Mouse (Mus musculus): ENCODE data around the gene Dyrk2.

Dyrk2 gene

DNA sequence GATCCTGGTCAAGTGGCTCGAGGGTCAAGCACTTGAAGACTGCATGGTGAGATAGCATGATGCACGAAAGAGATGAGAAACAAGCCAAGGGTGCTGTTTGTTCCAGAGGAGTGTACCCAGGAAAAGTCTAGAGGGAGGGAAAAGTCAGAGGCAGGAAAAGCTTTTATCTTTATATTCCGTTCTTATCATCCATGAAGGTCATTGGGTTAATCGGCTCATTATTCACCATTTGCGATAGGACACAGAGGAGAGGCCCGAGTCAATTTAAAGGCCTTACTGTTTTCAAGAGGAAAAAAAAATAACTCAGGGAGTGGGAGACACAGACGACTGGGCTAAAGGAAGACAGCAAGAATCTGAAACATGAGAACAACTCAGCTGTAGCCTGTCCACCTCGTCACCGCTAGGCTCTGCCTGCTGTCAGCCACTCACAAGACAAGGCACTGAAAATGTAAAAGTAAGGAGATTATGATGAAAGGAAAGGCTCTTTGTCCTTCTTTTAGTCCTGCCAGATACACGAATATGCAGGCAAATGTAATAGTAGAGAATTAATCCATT, 22.9 kb downstream of the Dyrk2 start:
- DNase-seq (ENCODE audit: low spot score): no peak

DNA sequence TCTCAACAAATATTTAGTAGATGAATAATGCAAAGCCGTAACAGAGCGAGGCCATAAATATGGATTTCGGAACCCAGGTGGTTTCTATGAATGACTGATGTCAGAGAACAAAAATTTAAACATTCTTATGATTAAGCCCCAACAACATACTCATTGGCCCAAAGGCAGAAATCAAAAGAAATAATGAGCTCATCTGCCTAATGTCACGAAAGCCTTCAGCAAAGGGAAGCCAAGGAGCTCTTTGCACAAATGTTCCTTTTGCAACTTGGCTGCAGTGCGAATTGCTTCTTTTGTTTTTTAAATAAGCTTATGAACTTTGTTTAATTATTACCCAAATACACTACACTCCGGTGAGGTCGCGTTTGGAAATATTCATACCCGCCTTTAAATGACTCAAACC, 29.4 kb downstream of the Dyrk2 start:
- no peak for DNase-seq (ENCODE audit: low spot score)

DNA sequence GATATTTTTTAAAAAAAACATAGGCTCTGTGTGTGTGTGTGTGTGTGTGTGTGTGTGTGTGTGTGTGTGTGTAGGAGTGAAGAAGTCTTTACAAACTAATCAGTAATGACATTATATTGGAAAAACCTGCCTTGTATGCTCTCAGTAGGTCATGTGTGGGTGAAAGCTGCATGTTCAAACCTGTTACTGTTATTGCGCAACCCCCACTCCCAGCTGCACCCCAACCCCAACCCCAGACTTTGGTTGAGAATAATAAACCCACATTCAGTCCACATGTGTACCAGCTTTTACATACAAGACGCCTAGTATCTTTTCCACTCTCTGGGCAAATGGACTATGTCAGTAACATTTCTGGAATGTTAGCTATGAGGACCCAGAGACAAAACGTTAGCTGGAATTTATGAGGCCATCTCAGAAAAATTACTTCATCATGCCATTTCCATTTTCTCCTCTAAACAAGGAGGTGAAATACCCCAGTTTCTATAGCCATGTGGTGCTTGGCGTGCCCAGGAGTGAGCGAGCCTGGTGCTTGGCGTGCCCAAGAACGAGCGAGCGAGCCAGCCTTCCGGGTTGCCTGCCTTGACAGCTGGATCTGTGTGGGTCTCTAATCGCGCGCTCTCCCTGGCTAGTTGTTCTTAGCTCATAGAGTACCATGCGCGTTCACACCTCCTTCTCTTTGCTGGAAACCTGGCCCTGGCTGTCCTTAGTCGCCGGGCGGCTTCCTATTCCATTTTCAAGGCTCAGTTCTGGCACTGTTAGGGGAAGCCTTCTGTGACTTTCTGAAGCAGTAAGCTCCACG, 30.5 kb downstream of the Dyrk2 start:
- DNase-seq (ENCODE audit: low spot score): no peak

DNA sequence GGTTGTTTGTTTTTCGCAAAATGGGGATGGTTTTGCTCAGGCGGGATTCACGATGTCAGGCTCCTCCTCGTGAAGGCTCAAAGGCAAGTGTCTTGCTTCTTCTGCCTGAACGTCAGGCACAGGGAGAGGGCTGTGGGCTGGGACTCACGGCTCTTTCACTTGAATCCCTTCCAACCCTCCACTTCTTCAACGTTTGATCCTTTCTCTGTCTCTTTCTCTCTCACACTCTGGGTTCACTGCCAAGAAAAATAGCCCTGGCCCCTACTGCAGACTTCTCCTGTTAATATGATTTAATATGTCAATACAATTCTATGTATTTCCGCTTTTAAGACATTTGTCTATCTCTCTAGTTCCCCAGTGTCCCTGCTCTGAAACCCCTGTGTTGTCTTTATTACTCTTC, 32.4 kb downstream of the Dyrk2 start:
- DNase-seq (ENCODE audit: low spot score): no peak

DNA sequence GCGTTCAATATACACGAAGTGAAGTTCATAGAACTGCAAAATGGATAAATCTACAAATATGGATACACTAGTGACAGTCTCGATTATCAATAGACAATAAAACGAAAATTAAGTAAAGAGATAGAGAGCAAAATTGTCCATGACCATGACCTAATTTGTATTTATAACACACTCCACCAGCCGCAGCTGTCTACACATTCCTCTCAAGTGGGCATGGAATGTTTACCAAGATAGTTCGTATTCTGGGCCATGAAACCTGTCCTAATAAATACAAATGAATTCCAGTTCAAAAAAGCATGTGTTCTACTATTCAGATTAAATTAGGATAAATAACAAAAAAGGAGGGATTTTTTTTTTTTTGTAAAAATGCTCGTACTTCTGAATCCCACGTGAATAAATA, 38.8 kb downstream of the Dyrk2 start:
- DNase-seq (ENCODE audit: low spot score): no peak

DNA sequence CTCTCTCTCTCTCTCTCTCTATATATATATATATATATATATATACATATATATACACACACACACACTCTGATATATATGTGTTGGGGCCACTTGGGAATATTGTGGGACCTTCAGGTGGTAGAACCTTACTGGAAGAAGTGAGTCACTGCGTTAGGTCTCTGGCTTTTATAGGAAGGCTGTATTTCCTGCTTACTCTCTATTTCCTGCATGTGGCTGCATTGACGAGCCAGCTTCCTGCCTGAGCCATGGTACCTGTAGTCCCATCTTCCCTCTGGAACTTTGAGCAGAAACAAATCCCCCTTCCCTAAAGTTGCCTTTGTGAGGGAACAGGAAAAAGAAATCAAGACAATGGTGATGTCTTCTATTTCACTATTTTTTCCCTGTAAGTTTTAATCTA, 40.4 kb downstream of the Dyrk2 start:
- no peak for DNase-seq (ENCODE audit: low spot score)

DNA sequence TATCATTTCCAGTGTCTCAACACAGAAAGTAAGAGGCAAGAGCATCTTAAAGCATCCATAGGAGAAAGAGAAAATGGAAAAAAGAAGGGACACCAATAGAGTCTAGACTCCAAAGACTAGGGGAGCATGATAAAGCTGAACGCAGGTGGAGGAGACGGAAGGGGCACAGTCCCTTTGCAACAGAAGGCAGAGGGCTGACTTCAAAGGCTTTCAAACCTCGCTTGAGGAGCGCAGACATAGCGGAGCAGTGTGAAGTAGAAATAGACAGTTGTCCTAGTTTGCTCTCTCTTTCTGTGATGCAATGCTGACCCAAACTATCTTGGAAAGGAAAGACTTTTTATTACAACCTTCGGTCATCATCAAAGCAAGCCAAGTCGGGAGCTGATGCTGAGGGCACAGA, 42.9 kb downstream of the Dyrk2 start:
- no peak for DNase-seq (ENCODE audit: low spot score)

DNA sequence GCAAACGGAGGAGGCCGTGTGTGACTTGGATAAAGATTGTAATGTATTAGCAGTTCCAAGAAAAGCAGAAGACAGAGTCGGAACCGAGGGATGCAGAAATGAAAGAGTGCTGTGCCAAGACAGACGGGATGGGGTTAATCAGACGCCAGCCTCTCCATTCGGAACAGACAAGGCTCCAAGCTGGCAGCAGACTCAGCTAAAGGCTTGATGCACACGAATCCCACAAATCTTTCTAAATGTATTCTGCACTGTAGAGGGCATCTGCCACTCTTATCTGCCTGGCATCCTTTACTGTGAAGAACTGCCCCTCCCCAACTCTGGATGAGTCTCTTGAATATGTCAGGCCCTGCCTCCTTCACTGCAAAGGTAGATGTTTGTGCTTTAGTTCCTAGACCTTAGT, 45.2 kb downstream of the Dyrk2 start:
- DNase-seq (ENCODE audit: low spot score): peak; percentile 23

DNA sequence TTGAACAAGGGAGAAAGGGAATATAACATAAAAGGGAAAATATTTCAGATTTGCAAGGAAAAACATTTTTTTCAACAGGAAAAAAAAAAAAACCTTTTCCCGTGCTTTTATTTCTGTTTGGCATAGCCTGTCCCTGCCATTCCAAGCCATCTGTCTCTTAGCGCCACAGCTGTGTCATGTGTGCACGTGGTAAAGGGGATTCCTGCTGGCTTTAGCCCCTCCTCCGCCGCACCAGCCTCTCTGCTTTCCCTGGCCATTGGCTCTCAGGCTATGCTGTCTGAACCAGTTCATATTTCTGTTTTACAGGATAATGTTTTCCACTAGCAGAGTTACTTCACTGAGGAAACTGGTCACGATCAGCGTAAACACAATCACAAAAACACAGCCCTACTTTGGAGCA, 49.1 kb downstream of the Dyrk2 start:
- DNase-seq (ENCODE audit: low spot score): peak; percentile 58

DNA sequence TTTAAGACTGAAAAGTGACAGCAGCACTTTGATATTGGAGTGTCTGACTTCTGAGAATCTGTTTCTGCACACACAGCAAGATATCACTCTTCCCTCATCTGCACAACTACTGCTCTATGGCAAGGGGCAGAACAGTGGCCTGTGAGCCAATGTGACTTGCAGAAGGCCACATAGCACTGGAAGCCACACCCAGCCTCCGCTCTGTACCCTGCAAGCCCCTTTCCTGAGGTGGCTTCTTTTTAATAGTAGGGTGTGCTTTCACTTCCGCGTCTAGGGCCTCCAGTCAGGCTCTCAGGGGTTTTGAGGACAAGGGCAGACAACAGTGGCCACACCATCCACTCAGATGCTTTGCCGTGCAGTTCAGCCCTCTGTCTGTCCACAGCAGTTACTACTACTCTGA, 50.2 kb downstream of the Dyrk2 start:
- DNase-seq (ENCODE audit: low spot score): peak; percentile 42

DNA sequence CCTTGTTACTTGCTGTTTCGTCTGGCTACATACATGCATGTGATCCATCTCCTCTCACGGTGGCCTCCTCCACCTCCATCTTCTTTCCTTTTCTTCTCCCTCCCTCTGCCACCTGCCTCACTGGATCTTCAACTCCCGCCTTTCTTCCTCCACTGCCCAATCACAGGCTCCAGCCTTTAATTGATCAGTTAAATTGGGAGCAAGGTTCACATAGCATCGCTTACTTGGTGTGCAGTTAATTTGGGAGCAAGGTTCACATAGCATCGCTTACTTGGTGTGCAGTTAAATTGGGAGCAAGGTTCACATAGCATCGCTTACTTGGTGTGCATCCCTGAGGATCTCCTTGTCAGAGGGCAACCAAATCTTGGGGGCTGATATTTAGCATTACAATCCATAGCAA, 52.9 kb downstream of the Dyrk2 start:
- no peak for DNase-seq (ENCODE audit: low spot score)

DNA sequence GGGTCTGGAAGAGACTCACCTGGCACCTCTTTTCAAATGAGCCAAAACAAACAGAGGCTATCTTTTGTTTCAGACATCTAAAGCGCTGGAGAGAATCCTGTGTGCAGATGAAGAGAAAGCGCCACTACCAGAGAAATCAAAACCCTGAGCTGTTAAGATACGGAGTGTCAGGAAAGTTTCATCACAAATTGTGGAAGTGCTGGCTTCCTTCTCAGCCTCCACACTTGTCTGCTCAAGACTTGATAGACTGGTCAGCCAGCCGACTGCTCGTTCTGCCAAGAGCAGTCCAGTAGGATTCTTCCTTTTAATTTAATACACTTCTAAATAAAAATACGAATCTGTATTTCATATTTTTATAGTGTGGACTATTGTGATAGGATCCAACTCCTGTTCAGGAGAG, 58.1 kb downstream of the Dyrk2 start:
- DNase-seq (ENCODE audit: low spot score): no peak

DNA sequence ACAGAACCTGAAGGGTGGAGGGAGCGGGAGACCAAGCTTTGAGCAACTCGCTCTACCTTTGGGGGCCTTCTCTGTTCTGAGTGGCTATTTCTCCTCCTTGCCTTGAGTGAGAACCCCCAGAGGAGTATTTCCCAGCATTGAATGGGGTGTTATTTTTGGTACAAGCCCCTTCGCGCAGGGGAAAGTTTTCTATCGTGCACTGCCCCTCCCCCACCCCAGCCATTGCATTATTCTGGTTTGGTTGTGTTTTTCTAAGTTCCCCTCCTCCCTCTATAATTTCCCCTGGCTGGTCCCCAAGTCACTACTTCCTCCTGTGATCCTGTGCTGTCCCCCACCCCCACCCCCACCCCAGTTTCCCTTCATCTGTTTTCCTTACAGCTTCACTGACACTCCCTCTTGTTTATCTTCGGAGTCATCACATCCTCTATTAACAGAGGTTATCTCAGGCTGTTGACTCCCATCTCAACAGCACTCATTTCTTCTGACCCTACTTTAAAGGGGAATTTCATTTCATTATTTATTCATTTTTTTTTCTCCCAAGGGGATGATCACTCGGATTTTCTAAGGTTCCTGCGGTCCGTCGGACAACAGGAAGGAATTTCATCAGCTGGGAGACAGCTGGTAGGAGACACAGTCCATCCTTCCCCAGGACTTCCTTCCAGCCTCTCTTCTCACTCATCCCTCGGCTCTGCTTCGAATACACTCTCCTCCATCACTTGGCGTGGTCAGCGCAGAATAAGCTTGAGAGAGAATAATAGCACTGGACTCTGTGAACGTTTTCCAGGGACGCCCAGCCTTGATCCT, 58.9 kb downstream of the Dyrk2 start:
- peak; percentile 39 for DNase-seq (ENCODE audit: low spot score)
